In the genomic region with DNA sequence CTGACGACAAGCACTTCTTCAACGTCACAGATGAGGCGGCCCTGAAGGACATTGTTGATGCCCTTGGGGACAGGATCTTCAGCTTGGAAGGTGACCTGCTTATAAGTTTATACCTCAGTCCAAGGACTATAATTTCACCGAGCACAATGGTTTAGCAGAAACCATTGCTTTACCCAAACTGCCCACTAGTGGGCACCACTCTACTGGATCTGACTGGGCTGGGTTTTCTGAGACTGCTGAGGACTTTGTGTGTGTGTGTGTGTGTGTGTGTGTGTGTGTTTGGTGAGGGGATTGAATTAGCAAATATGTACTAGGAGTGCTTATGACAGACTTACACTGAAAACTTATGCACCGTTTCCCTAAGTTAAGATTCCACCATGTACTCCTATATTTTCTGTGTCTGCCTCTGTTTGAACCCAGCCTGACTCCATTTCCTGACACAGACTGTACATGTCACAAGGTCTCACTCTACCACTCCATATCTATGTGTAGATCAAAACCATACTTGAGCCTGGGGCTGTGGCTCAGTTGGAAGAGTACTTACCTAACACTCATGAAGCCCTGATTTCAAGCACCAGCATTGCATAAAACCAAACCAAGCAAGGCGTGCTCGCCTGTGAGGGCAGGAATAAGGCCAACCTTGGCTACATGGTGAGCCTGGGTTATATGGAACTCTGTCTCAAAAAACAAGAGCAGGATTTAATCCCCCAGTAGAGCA, we compare ENCODE assay signal across 9 mouse cellular contexts.
DNase-seq lines count a peak whose midpoint lies in the region; ATAC-seq and TF ChIP-seq lines count a peak whose summit lies in the region.
"Had no signal": no experiment of that assay in that cellular context is flagged by ENCODE, and none has a peak within 500 bp of the region (broad histone marks: within the 10 kb centered on the region; RNA-seq: fewer than 3 reads in every experiment).

No protein-coding gene starts in this region.

- 55% methylated on average over 7 of the region's 7 CpGs for WGBS in heart, postnatal 0 days
- 50% methylated on average over 7 of the region's 7 CpGs for WGBS in heart, embryonic 11.5 days (ENCODE audit: insufficient replicate concordance)

- CTCF ChIA-PET in Patski (lab: Charles Lee), result interaction anchor here (1.0 to 1.4 kb wide), 2 partner anchors 32 to 84 kb away, joined by 3 to 5 read pairs; no protein-coding TSS in a partner anchor

- no peak overlapping the region for H3K27ac ChIP-seq in heart, postnatal 0 days (ENCODE audit: low read depth)
- H3K27ac ChIP-seq in heart, embryonic 11.5 days (ENCODE audit: low read depth, low read length), result no peak overlapping the region
- H3K27ac ChIP-seq: embryonic facial prominence, embryonic 13.5 days had no signal

- H3K4me1 ChIP-seq in heart, postnatal 0 days (ENCODE audit: control insufficient read depth, insufficient read depth), result no peaks in the 10 kb centered on the region
- H3K4me1 ChIP-seq in heart, embryonic 11.5 days (ENCODE audit: control insufficient read depth, insufficient read depth, low read length), result peaks cover 16% of the 10 kb centered on the region
- H3K4me1 ChIP-seq: embryonic facial prominence, embryonic 13.5 days had no signal

- ATAC-seq in heart, postnatal 0 days (ENCODE audit: insufficient read depth, low read depth), result no peak
- no peak for ATAC-seq in heart, embryonic 11.5 days (replicated peaks; ENCODE audit: insufficient number of reproducible peaks, low FRiP score, low TSS enrichment)
- ATAC-seq in Patski, result no peak
- ATAC-seq in inflammation-experienced regulatory T-cells, adult 6 months, result no peak

- DNase-seq in heart, postnatal 0 days (ENCODE audit: low spot score), result peak; percentile 36
- peak; percentile 12 for DNase-seq in ovary, postnatal 10 days (ENCODE audit: low spot score)
- DNase-seq in ovary, adult 18-20 months (ENCODE audit: low spot score), result no peak
- DNase-seq in Patski (ENCODE audit: low read depth, low spot score), result no peak
- DNase-seq in embryo, embryonic 9.5 days (ENCODE audit: extremely low spot score), result peak; percentile 58
- DNase-seq in lung, postnatal 36 days, result peak; percentile 81

- no peak for TF ChIP-seq EP300 in heart, postnatal 0 days (IDR thresholded peaks at IDR 0.05; ENCODE audit: low read depth)

- H3K9ac ChIP-seq in heart, postnatal 0 days (replicated peaks; ENCODE audit: low read depth, low read length), result no peak overlapping the region
- no peak overlapping the region for H3K9ac ChIP-seq in heart, embryonic 11.5 days (ENCODE audit: low read depth, low read length)
- H3K9ac ChIP-seq: embryonic facial prominence, embryonic 13.5 days had no signal

- H3K9me3 ChIP-seq in heart, postnatal 0 days (replicated peaks; ENCODE audit: control insufficient read depth, low read length), result no peaks in the 10 kb centered on the region
- no peaks in the 10 kb centered on the region for H3K9me3 ChIP-seq in heart, embryonic 11.5 days (replicated peaks; ENCODE audit: control insufficient read depth, low read length)

- H3K36me3 ChIP-seq in heart, postnatal 0 days (replicated peaks; ENCODE audit: control insufficient read depth, insufficient read depth, low read length), result no peaks in the 10 kb centered on the region
- no peaks in the 10 kb centered on the region for H3K36me3 ChIP-seq in heart, embryonic 11.5 days (ENCODE audit: control insufficient read depth, insufficient read depth, low read length)

- in situ Hi-C loops in Patski (cut with MboI; ENCODE audit: low pct_unique_long_range_greater_than_20kb), result no loop called here

- H3K4me2 ChIP-seq in heart, postnatal 0 days (ENCODE audit: low read depth, low read length), result no peak overlapping the region
- no peak overlapping the region for H3K4me2 ChIP-seq in heart, embryonic 11.5 days
- H3K4me2 ChIP-seq: embryonic facial prominence, embryonic 13.5 days had no signal

- no peak overlapping the region for H3K4me3 ChIP-seq in heart, postnatal 0 days (ENCODE audit: low read depth, low read length)
- no peak overlapping the region for H3K4me3 ChIP-seq in heart, embryonic 11.5 days (ENCODE audit: low read depth, low read length)
- H3K4me3 ChIP-seq: embryonic facial prominence, embryonic 13.5 days had no signal

- TF ChIP-seq CTCF in heart, postnatal 0 days (IDR thresholded peaks at IDR 0.05; ENCODE audit: low read depth), result peak; percentile 77
- TF ChIP-seq CTCF in Patski (IDR thresholded peaks at IDR 0.05), result peak; percentile 86

- no peaks in the 10 kb centered on the region for H3K27me3 ChIP-seq in heart, postnatal 0 days (ENCODE audit: control insufficient read depth, insufficient read depth, low read length)
- H3K27me3 ChIP-seq in heart, embryonic 11.5 days (ENCODE audit: control insufficient read depth, insufficient read depth, low read length), result no peaks in the 10 kb centered on the region
- H3K27me3 ChIP-seq in Patski, result no peaks in the 10 kb centered on the region
- H3K27me3 ChIP-seq: embryonic facial prominence, embryonic 13.5 days had no signal

- POLR2A ChIA-PET in Patski (lab: Charles Lee), result interaction anchor here (0.7 kb wide), 1 partner anchor 32 kb away, joined by 3 read pairs; no protein-coding TSS in a partner anchor

Comparison
In these comparisons a context has a peak if more than half of its experiments do, and no peak if none do; other contexts are left out.
1. DNase-seq: peak in heart, postnatal 0 days (single experiment), ovary, postnatal 10 days (single experiment), embryo, embryonic 9.5 days (single experiment) and lung, postnatal 36 days (single experiment); none in ovary, adult 18-20 months (single experiment) and Patski (single experiment).